21 mouse cellular contexts compared by ENCODE assay signal in genomic region chr12:21180091-21180490, GRCm38 (mm10).
"Had no signal": no experiment of that assay in that cellular context is flagged by ENCODE, and none has a peak within 500 bp of the region (broad histone marks: within the 10 kb centered on the region; RNA-seq: fewer than 3 reads in every experiment).

No protein-coding gene starts in this region.

- H3K4me1 ChIP-seq: limb, embryonic 10.5 days; limb, embryonic 13.5 days; lung, embryonic 15.5 days; stomach, embryonic 15.5 days had no signal

- DNase-seq: kidney, adult 18-20 months; kidney, adult 9 months; kidney, postnatal 14 days; kidney, postnatal 4 days; lung, adult 18-20 months; lung, postnatal 10 days; lung, postnatal 36 days; retina, postnatal 1 day; spleen, adult 18-20 months; thymus, postnatal 4 days had no signal

- H3K4me3 ChIP-seq: limb, embryonic 10.5 days; limb, embryonic 13.5 days; lung, embryonic 15.5 days; midbrain, embryonic 10.5 days; midbrain, embryonic 13.5 days; myocyte; neural tube, embryonic 13.5 days; stomach, embryonic 15.5 days had no signal

- H3K27ac ChIP-seq: limb, embryonic 10.5 days; limb, embryonic 13.5 days; lung, embryonic 15.5 days; midbrain, embryonic 10.5 days; midbrain, embryonic 13.5 days; neural tube, embryonic 13.5 days; stomach, embryonic 15.5 days had no signal

- H3K36me3 ChIP-seq: lung, embryonic 15.5 days; neural tube, embryonic 13.5 days; stomach, embryonic 15.5 days had no signal

- ATAC-seq: inflammation-experienced regulatory T-cells, adult 6 months; intestine, embryonic 16.5 days; midbrain, embryonic 13.5 days; midbrain, embryonic 16.5 days had no signal

- H3K27me3 ChIP-seq: limb, embryonic 13.5 days; lung, embryonic 15.5 days; midbrain, embryonic 13.5 days; neural tube, embryonic 13.5 days; stomach, embryonic 15.5 days had no signal

- H3K4me2 ChIP-seq: limb, embryonic 13.5 days; lung, embryonic 15.5 days; midbrain, embryonic 13.5 days; neural tube, embryonic 13.5 days; stomach, embryonic 15.5 days had no signal

- H3K9ac ChIP-seq: limb, embryonic 13.5 days; lung, embryonic 15.5 days; midbrain, embryonic 13.5 days; neural tube, embryonic 13.5 days; stomach, embryonic 15.5 days had no signal

- H3K9me3 ChIP-seq: limb, embryonic 10.5 days; limb, embryonic 13.5 days; lung, embryonic 15.5 days; midbrain, embryonic 10.5 days; midbrain, embryonic 13.5 days; neural tube, embryonic 13.5 days; stomach, embryonic 15.5 days had no signal
